Mouse (Mus musculus) CD4-positive naive resting alpha-beta T cell, adult 57 days (primary cell): ENCODE measurements around the gene Khnyn. TPM values are rescaled to one million over a fixed set of nuclear protein-coding genes. Genes with fewer than 3 reads are reported as not detected.

ENCODE experiments used
- total RNA-seq: library from RNA; stranded (reverse); gene quantifications from one replicate; pipeline ENCODE4 v1.2.4, GENCODE M21; 2023

Khnyn gene
- total RNA-seq = 65.3 TPM

DNA sequence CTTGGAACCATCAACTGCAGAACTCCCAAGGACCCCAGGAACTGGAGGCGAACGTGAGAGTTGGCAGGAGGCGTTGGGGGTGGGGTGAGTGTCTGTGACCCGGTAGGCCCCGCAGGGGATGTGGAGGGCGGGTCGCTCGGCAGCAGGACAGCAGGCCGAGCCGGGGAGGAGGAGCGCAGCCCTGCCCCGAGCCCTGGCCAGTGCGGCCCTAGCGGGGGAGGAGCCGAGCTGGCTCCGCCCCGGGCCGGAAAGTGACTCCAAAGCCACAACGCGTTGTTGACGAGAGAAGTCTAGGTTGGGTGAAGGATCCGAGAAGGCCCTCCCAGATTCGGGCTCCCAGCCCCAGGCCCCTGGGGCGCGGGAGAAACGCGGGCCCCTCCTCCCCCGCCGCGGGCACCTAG lies at the start of gene Khnyn:
Gene Khnyn, plus strand, starts transcription at position 235 of the 401 bp plus-strand sequence.

DNA sequence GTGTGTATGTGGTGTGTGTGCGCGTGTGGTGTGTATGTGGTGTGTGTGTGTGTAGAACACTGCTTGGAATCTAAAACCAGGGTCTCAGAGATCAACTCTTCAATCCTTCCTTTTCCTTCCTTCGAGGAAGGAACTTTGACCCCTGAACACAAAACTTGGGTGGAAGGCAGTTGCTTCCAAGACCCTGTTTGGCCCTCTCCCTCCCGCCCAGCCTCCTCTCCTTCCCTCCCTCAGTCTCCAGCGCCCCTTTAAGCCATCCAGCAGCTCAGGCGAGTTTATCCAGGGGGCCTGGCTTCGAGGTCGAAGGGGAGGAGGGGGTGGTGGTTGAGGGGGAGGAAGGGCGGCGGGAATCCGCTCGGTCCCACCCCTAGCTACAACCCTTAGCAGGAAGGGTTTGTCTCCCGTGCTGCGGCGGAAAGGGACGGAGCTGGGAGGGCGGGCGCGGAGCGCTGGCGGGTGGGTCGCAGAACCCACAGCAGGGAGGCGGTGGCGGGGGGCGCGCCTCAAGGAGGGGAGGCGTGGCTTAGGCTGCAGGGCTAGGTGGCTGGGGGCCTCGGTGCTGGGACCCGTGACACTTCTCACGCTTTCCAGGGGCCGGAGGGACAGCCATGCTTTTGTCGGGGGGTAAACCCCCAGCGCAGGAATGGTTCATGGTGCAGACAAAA lies 31.0 kb upstream of the Khnyn start, which contains the start of gene Nynrin:
Gene Nynrin, plus strand, starts transcription at position 390 of the 665 bp plus-strand sequence.

DNA sequence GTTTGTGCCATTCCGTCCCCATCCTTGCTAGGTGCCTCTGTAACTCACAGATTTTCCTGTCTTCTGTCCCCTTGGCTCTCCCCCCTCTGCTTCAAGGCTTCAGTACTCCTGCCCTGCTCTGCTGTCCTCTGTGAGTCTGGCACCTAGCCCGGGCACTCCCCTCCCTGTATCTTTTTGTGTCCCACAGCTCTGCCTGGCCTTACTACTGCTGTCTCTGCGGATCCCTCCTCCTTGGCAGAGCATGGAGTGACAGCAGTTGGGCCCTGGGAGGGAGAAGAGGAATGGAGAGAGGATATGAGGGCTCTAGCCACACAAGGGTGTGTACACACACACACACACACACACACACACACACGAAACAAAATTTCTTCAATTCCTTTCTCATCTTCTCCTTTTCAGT lies 581 bp upstream of the Khnyn start, which contains the start of gene Cbln3:
Gene Cbln3, minus strand, starts transcription at position 227 of the 400 bp plus-strand sequence.

DNA sequence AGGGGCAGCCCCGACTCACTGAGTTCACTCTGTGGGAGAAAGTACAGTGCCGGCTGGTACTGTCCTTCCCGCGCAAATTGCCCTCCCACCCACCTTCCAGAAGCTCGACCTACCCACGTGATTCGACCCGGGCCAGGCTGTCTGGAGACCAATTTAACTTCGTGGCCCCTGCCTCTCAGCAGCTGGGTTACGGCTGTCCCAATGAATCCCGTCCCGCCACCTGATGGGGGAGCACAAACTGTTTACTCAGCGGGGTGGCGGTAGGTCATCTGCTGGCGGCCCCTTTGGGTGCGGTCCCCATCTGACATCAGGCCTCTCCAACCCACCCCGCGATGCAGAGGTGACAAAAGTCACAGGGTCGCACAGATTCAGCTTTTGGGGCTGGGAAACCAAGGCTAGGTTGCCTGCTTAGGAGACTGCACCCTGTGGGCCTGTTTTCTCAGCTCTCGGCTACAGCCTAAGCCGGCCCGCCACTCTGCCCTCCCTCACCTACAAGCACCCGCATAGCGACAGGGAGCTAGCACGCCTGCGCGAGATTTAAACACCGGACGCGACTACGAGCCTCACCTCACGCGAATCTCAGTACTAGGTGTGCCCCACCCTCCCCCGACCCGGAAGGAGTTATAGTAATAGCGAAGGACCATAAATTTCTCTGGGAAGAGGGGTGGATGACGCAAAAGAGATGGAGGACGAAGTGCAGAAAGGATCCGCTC lies 15.1 kb downstream of the Khnyn start, which contains the start of gene Sdr39u1:
Gene Sdr39u1, minus strand, starts transcription at position 593 of the 713 bp plus-strand sequence.

DNA sequence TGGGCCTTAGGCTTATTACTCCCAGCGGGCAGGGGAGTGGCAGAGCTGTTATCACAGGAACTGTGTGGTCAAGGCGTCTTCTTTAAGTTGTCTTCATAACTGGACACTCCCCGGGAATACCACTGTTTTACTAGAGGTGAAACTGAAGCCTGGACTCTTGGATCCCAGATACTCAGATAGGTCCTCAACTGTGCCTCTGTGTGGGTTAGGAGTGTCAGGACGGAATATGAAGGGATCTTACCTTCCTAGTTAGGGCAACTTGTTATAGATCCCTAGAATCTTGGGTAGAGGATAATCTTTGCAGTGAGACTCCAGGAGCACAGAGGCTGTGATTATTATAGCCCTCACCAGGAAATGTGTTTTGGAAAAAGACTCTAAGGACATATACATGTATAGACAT lies 59.8 kb downstream of the Khnyn start, which contains the start of gene Cma1:
Gene Cma1, minus strand, starts transcription at position 101 of the 400 bp plus-strand sequence.

Other genes starting within 250 kb of the Khnyn start
- gene Ipo4, start 249.0 kb upstream of the Khnyn start, total RNA-seq = 71.9 TPM
- gene Gm49378, start 247.1 kb upstream of the Khnyn start, total RNA-seq = 2.7 TPM
- gene Tm9sf1, start 241.1 kb upstream of the Khnyn start, total RNA-seq = 43.9 TPM
- gene Tssk4, start 234.8 kb upstream of the Khnyn start, total RNA-seq = 3.5 TPM
- 41.7 TPM for gene Mdp1, start 224.4 kb upstream of the Khnyn start, total RNA-seq
- gene Gmpr2, start 213.0 kb upstream of the Khnyn start, total RNA-seq = 16.2 TPM
- gene Nedd8, start 212.8 kb upstream of the Khnyn start, total RNA-seq = 153 TPM
- 111 TPM for gene Tinf2, start 203.1 kb upstream of the Khnyn start, total RNA-seq
- gene Tgm1, start 171.0 kb upstream of the Khnyn start, total RNA-seq = 2.0 TPM
- gene Rabggta, start 162.7 kb upstream of the Khnyn start, total RNA-seq = 84.5 TPM
- 18.6 TPM for gene Dhrs1, start 139.3 kb upstream of the Khnyn start, total RNA-seq
- gene Nop9, start 139.3 kb upstream of the Khnyn start, total RNA-seq = 22.2 TPM
- not detected for gene Cideb, start 126.5 kb upstream of the Khnyn start, total RNA-seq
- 0.21 TPM for gene Ltb4r2, start 123.5 kb upstream of the Khnyn start, total RNA-seq
- gene Ltb4r1, start 119.0 kb upstream of the Khnyn start, total RNA-seq = 0.41 TPM
- 0.27 TPM for gene Adcy4, start 100.9 kb upstream of the Khnyn start, total RNA-seq
- gene Ripk3, start 96.1 kb upstream of the Khnyn start, total RNA-seq = 67.6 TPM
- not detected for gene Nfatc4, start 61.8 kb upstream of the Khnyn start, total RNA-seq
- 1.0 TPM for gene Nynrin, start 30.9 kb upstream of the Khnyn start, total RNA-seq
- not detected for gene Cbln3, start 555 bp upstream of the Khnyn start, total RNA-seq
- 33.1 TPM for gene Sdr39u1, start 15.3 kb downstream of the Khnyn start, total RNA-seq
- not detected for gene Cma1, start 59.7 kb downstream of the Khnyn start, total RNA-seq
- not detected for gene Cma2, start 66.0 kb downstream of the Khnyn start, total RNA-seq
- gene Mcpt1, start 133.0 kb downstream of the Khnyn start, total RNA-seq = not detected
- not detected for gene Mcpt9, start 145.5 kb downstream of the Khnyn start, total RNA-seq
- not detected for gene Mcpt2, start 157.1 kb downstream of the Khnyn start, total RNA-seq
- not detected for gene Mcpt4, start 177.4 kb downstream of the Khnyn start, total RNA-seq
- gene Mcpt8, start 200.3 kb downstream of the Khnyn start, total RNA-seq = 3.9 TPM
- not detected for gene Ctsg, start 217.6 kb downstream of the Khnyn start, total RNA-seq
- not detected for gene Gzme, start 235.7 kb downstream of the Khnyn start, total RNA-seq
- not detected for gene Gzmd, start 247.7 kb downstream of the Khnyn start, total RNA-seq